Mouse (Mus musculus): ENCODE data around the gene Lyg1. TPM values are rescaled to one million over a fixed set of nuclear protein-coding genes. Genes with fewer than 3 reads are reported as not detected.

The Lyg1 gene
- polyA plus RNA-seq (2011; ENCODE audit: insufficient read depth, insufficient read length, low read depth, missing spikeins): not detected in 2 replicates

- no peaks in the 10 kb centered on the region; the same call in 1 of the 2 replicates for H3K9me3 ChIP-seq (replicated peaks; ENCODE audit: control insufficient read depth, insufficient read depth, low read length, poor library complexity, severe bottlenecking)
- H3K9ac ChIP-seq (ENCODE audit: low read depth, poor library complexity, severe bottlenecking): no peak within 1 kb of the TSS
- H3K36me3 ChIP-seq (ENCODE audit: control insufficient read depth, insufficient read depth, low read length, poor library complexity, severe bottlenecking): no peaks in the 10 kb centered on the region
- no peaks in the 10 kb centered on the region for H3K27me3 ChIP-seq (ENCODE audit: control insufficient read depth, insufficient read depth, low read length, poor library complexity, severe bottlenecking)
- TF ChIP-seq POLR2A (IDR thresholded peaks at IDR 0.05; ENCODE audit: insufficient read depth, low read length) (no peak), EP300 (IDR thresholded peaks at IDR 0.05; ENCODE audit: insufficient read depth, low read depth, low read length) (no peak), CTCF (IDR thresholded peaks at IDR 0.05; ENCODE audit: low read depth, low read length) (no peak)
- no peaks in the 10 kb centered on the region for H3K4me1 ChIP-seq (ENCODE audit: control insufficient read depth, insufficient read depth, low read length)
- H3K27ac ChIP-seq (ENCODE audit: insufficient read depth, low read length): no peak within 1 kb of the TSS
- H3K4me3 ChIP-seq (ENCODE audit: low read depth, low read length): no peak within 1 kb of the TSS
Observed at GRCm38 (mm10) chr1:37957659-37958058, at the start of gene Lyg1. Gene Lyg1 (minus strand): TSS chr1:37957759.

- TF ChIP-seq CTCF (IDR thresholded peaks at IDR 0.05; ENCODE audit: low read depth, low read length) (no peak), EP300 (IDR thresholded peaks at IDR 0.05; ENCODE audit: insufficient read depth, low read depth, low read length) (no peak), POLR2A (IDR thresholded peaks at IDR 0.05; ENCODE audit: insufficient read depth, low read length) (no peak)
- Histone ChIP-seq H3K9me3 (replicated peaks; ENCODE audit: control insufficient read depth, insufficient read depth, low read length, poor library complexity, severe bottlenecking) (no peaks in the 10 kb centered on the region), H3K9ac (ENCODE audit: low read depth, poor library complexity, severe bottlenecking) (no peak overlapping the region), H3K27me3 (ENCODE audit: control insufficient read depth, insufficient read depth, low read length, poor library complexity, severe bottlenecking) (no peaks in the 10 kb centered on the region), H3K36me3 (ENCODE audit: control insufficient read depth, insufficient read depth, low read length, poor library complexity, severe bottlenecking) (no peaks in the 10 kb centered on the region), H3K4me1 (ENCODE audit: control insufficient read depth, insufficient read depth, low read length) (no peaks in the 10 kb centered on the region), H3K27ac (ENCODE audit: insufficient read depth, low read length) (no peak overlapping the region), H3K4me3 (ENCODE audit: low read depth, low read length) (no peak overlapping the region)
Observed at GRCm38 (mm10) chr1:38006741-38007140, 49.2 kb upstream of the Lyg1 start.

- Histone ChIP-seq H3K9me3 (replicated peaks; ENCODE audit: control insufficient read depth, insufficient read depth, low read length, poor library complexity, severe bottlenecking) (no peaks in the 10 kb centered on the region), H3K36me3 (ENCODE audit: control insufficient read depth, insufficient read depth, low read length, poor library complexity, severe bottlenecking) (no peaks in the 10 kb centered on the region), H3K27me3 (ENCODE audit: control insufficient read depth, insufficient read depth, low read length, poor library complexity, severe bottlenecking) (no peaks in the 10 kb centered on the region), H3K9ac (ENCODE audit: low read depth, poor library complexity, severe bottlenecking) (no peak overlapping the region), H3K27ac (ENCODE audit: insufficient read depth, low read length) (no peak overlapping the region), H3K4me3 (ENCODE audit: low read depth, low read length) (no peak overlapping the region), H3K4me1 (ENCODE audit: control insufficient read depth, insufficient read depth, low read length) (peaks cover 2% of the 10 kb centered on the region)
- TF ChIP-seq POLR2A (IDR thresholded peaks at IDR 0.05; ENCODE audit: insufficient read depth, low read length): no peak
- TF ChIP-seq EP300 (IDR thresholded peaks at IDR 0.05; ENCODE audit: insufficient read depth, low read depth, low read length): no peak
- TF ChIP-seq CTCF (IDR thresholded peaks at IDR 0.05; ENCODE audit: low read depth, low read length): no peak
Observed at GRCm38 (mm10) chr1:38003046-38003445, 45.5 kb upstream of the Lyg1 start.

GRCm38 (mm10) chr1:38001956-38002355 lies 44.4 kb upstream of the Lyg1 start:
- Histone ChIP-seq H3K9ac (ENCODE audit: low read depth, poor library complexity, severe bottlenecking) (no peak overlapping the region), H3K4me1 (ENCODE audit: control insufficient read depth, insufficient read depth, low read length) (peaks cover 2% of the 10 kb centered on the region), H3K27ac (ENCODE audit: insufficient read depth, low read length) (no peak overlapping the region), H3K27me3 (ENCODE audit: control insufficient read depth, insufficient read depth, low read length, poor library complexity, severe bottlenecking) (no peaks in the 10 kb centered on the region), H3K4me3 (ENCODE audit: low read depth, low read length) (no peak overlapping the region), H3K9me3 (replicated peaks; ENCODE audit: control insufficient read depth, insufficient read depth, low read length, poor library complexity, severe bottlenecking) (no peaks in the 10 kb centered on the region), H3K36me3 (ENCODE audit: control insufficient read depth, insufficient read depth, low read length, poor library complexity, severe bottlenecking) (no peaks in the 10 kb centered on the region)
- TF ChIP-seq POLR2A (IDR thresholded peaks at IDR 0.05; ENCODE audit: insufficient read depth, low read length) (no peak), EP300 (IDR thresholded peaks at IDR 0.05; ENCODE audit: insufficient read depth, low read depth, low read length) (no peak), CTCF (IDR thresholded peaks at IDR 0.05; ENCODE audit: low read depth, low read length) (no peak)

GRCm38 (mm10) chr1:38000844-38001243 lies 43.3 kb upstream of the Lyg1 start:
- no peak overlapping the region for H3K9ac ChIP-seq (ENCODE audit: low read depth, poor library complexity, severe bottlenecking)
- H3K27ac ChIP-seq (ENCODE audit: insufficient read depth, low read length): no peak overlapping the region
- H3K9me3 ChIP-seq (replicated peaks; ENCODE audit: control insufficient read depth, insufficient read depth, low read length, poor library complexity, severe bottlenecking): no peaks in the 10 kb centered on the region
- no peak overlapping the region for H3K4me3 ChIP-seq (ENCODE audit: low read depth, low read length)
- H3K4me1 ChIP-seq (ENCODE audit: control insufficient read depth, insufficient read depth, low read length): peaks cover 2% of the 10 kb centered on the region
- no peaks in the 10 kb centered on the region for H3K36me3 ChIP-seq (ENCODE audit: control insufficient read depth, insufficient read depth, low read length, poor library complexity, severe bottlenecking)
- TF ChIP-seq EP300 (IDR thresholded peaks at IDR 0.05; ENCODE audit: insufficient read depth, low read depth, low read length): no peak
- no peak for TF ChIP-seq POLR2A (IDR thresholded peaks at IDR 0.05; ENCODE audit: insufficient read depth, low read length)
- no peak for TF ChIP-seq CTCF (IDR thresholded peaks at IDR 0.05; ENCODE audit: low read depth, low read length)
- H3K27me3 ChIP-seq (ENCODE audit: control insufficient read depth, insufficient read depth, low read length, poor library complexity, severe bottlenecking): no peaks in the 10 kb centered on the region

GRCm38 (mm10) chr1:37999552-37999951 lies 42.0 kb upstream of the Lyg1 start:
- Histone ChIP-seq H3K9me3 (replicated peaks; ENCODE audit: control insufficient read depth, insufficient read depth, low read length, poor library complexity, severe bottlenecking) (no peaks in the 10 kb centered on the region), H3K4me1 (ENCODE audit: control insufficient read depth, insufficient read depth, low read length) (peaks cover 2% of the 10 kb centered on the region), H3K36me3 (ENCODE audit: control insufficient read depth, insufficient read depth, low read length, poor library complexity, severe bottlenecking) (peaks cover 9% of the 10 kb centered on the region), H3K9ac (ENCODE audit: low read depth, poor library complexity, severe bottlenecking) (0 out of 2 replicates have a peak overlapping the region, but pooled peaks have one; percentile 90), H3K4me3 (ENCODE audit: low read depth, low read length) (no peak overlapping the region), H3K27ac (ENCODE audit: insufficient read depth, low read length) (no peak overlapping the region), H3K27me3 (ENCODE audit: control insufficient read depth, insufficient read depth, low read length, poor library complexity, severe bottlenecking) (no peaks in the 10 kb centered on the region)
- TF ChIP-seq CTCF (IDR thresholded peaks at IDR 0.05; ENCODE audit: low read depth, low read length) (no peak), EP300 (IDR thresholded peaks at IDR 0.05; ENCODE audit: insufficient read depth, low read depth, low read length) (no peak), POLR2A (IDR thresholded peaks at IDR 0.05; ENCODE audit: insufficient read depth, low read length) (no peak)

Measured in ES-Bruce4 (cell line).